Mouse (Mus musculus) embryonic facial prominence, embryonic 11.5 days (tissue): ENCODE measurements around the gene Nmnat2. TPM values are rescaled to one million over a fixed set of nuclear protein-coding genes. Genes with fewer than 3 reads are reported as not detected.

ENCODE experiments used
- ATAC-seq: fragments of 200-750 bp; cut with Nextera tagmentation; replicated peaks from 2 replicates; pipeline ENCODE4 v1.8.0; 2017; ENCODE audit warnings: low read depth; ENCODE audit not compliant: insufficient number of reproducible peaks, low FRiP score, low TSS enrichment
- DNase-seq: peaks from one replicate; pipeline ENCODE4 v3.0.0-alpha.2; 2015; ENCODE audit warnings: low spot score
- H3K27ac ChIP-seq: fragments of 300-500 bp; sonication (generic); replicated peaks from 2 replicates; pipeline ENCODE4 v1.5.1; 2014; ENCODE audit warnings: mild to moderate bottlenecking, low read depth, low read length, control low read depth
- H3K27me3 ChIP-seq: fragments of 300-500 bp; sonication (generic); 2 replicates; pipeline ENCODE4 v1.6.1; 2014; ENCODE audit warnings: mild to moderate bottlenecking, low read length, moderate library complexity, mixed read lengths; ENCODE audit not compliant: control insufficient read depth, insufficient read depth
- H3K36me3 ChIP-seq: fragments of 300-500 bp; sonication (generic); replicated peaks from 2 replicates; pipeline ENCODE4 v1.6.1; 2014; ENCODE audit warnings: low read depth, mild to moderate bottlenecking, low read length, moderate library complexity, mixed read lengths; ENCODE audit not compliant: control insufficient read depth, insufficient read depth
- H3K4me1 ChIP-seq: fragments of 300-500 bp; sonication (generic); 2 replicates; pipeline ENCODE4 v1.6.1; 2014; ENCODE audit warnings: low read length, mixed read lengths; ENCODE audit not compliant: control insufficient read depth, insufficient read depth
- H3K4me2 ChIP-seq: fragments of 300-500 bp; sonication (generic); 2 replicates; pipeline ENCODE4 v1.6.1; 2014; ENCODE audit warnings: low read depth, mild to moderate bottlenecking, control low read depth, low read length, moderate library complexity
- H3K4me3 ChIP-seq: fragments of 300-500 bp; sonication (generic); 2 replicates; pipeline ENCODE4 v1.5.1; 2014; ENCODE audit warnings: low read depth, low read length, control low read depth
- H3K9ac ChIP-seq: fragments of 300-500 bp; sonication (generic); replicated peaks from 2 replicates; pipeline ENCODE4 v1.6.1; 2014; ENCODE audit warnings: mild to moderate bottlenecking, control low read depth, low read length
- H3K9me3 ChIP-seq: fragments of 300-500 bp; sonication (generic); replicated peaks from 2 replicates; pipeline ENCODE4 v1.6.1; 2016; ENCODE audit warnings: mild to moderate bottlenecking, low read length, inconsistent platforms, mixed read lengths; ENCODE audit not compliant: control insufficient read depth
- WGBS: fragments of 180-500 bp; shearing (Covaris S2); extraction: QIAGEN DNeasy Blood & Tissue Kit; methylation state at CpG from one replicate; pipeline ENCODE4 v1.1.7; 2014; 5-methylcytosine and 5-hydroxymethylcytosine counted together
- polyA plus RNA-seq: library from polyadenylated mRNA; unstranded; fragments of >200 nt; fragmentation: Nextera tagmentation; extraction: Ambion mirVana; gene quantifications from 2 replicates; pipeline ENCODE4 v1.2.1, GENCODE M21; 2014

The Nmnat2 gene
- polyA plus RNA-seq, 1 experiment from 2014 or later: 4.3 TPM

DNA sequence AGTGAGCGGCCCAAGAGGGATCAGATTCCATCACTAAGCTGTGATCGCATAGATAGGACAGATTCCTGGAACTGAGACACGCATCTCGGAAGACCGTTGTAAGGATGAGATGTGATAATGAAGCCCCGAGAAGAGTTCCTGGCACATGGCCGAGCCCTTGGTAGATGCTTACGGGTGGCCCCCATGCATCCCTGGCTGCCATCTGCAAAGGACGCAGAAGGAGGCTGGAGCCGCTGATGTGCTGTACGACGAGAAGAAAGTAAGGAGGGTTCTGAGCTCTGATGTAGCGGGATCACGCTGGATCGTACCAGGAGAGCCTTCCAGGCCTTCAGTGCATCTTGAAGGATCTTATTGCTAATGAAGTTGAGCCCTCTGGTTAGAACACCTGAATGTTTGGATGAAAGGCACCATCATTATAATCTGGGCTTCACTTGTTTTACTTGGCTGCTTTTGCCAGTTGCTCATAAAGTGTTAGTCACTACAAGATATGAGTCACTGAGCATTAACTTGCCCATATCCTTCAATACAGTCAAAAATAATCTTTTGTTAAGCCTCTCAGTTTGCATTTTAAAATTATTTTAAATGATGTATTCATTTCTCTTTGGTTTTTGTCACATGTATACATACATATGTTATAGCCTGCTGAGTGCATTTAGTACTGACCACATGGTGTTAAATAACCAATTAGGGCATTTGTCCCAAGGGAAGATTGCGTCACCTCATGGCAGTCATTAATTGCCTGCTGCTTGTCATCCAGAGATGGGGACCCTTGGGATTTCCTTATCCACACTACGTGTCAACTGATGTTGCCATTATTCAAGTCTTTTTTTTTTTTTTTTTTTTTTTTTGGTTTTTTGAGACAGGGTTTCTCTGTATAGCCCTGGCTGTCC, 147.7 kb downstream of the Nmnat2 start:
- DNase-seq (no peak), ATAC-seq (no peak)
- Histone ChIP-seq H3K27me3 (no peaks in the 10 kb centered on the region), H3K9me3 (no peaks in the 10 kb centered on the region), H3K4me1 (peaks cover 2% of the 10 kb centered on the region; the same call in 1 of the 2 replicates), H3K4me2 (no peak overlapping the region), H3K27ac (no peak overlapping the region), H3K4me3 (no peak overlapping the region), H3K36me3 (no peaks in the 10 kb centered on the region), H3K9ac (no peak overlapping the region)
- 93% methylated on average over 17 of the region's 17 CpGs for WGBS

DNA sequence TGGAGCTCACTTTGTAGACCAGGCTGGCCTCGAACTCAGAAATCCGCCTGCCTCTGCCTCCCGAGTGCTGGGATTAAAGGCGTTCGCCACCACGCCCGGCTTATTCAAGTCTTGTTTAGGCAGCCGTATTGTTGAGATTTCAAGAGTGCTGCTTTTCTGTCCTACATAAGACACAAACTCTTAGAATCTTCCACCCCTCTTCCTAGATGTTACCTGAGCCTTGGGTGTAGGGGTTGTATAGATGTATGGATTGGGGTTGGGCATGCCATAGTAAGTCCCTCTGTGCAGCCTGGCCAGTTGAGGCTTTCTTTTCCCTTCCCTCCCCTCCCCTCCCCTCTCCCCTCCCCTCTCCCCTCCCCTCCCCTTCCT, 148.4 kb downstream of the Nmnat2 start:
- whole genome bisulfite sequencing: 97% methylated on average over 7 of the region's 8 CpGs
- peaks cover 2% of the 10 kb centered on the region; the same call in 1 of the 2 replicates for H3K4me1 ChIP-seq
- DNase-seq (no peak), ATAC-seq (no peak)
- no peak overlapping the region for H3K4me3 ChIP-seq
- no peak overlapping the region for H3K27ac ChIP-seq
- no peaks in the 10 kb centered on the region for H3K27me3 ChIP-seq
- H3K36me3 ChIP-seq: no peaks in the 10 kb centered on the region
- H3K9me3 ChIP-seq: no peaks in the 10 kb centered on the region
- H3K4me2 ChIP-seq: no peak overlapping the region
- H3K9ac ChIP-seq: no peak overlapping the region

DNA sequence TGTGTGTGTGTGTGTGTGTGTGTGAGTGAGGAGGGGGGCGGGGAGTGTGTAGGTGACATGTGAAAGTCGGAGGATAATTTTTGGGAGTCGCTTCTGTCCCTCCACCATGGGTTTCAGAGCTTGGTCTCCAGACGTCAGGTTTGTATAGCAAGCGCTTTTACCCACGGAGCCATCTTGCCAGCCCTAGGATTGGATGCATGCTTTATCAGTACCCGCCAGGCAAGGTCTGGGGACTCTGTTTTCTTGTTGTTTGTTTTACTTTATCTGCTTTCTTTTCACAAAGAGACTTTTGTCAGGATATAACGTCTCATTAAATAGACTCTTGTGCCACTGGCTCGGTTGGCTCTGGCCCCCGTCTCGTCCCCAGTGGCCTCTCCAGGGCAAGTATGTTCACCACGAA, 150.0 kb downstream of the Nmnat2 start:
- 69% methylated on average over 12 of the region's 12 CpGs for WGBS
- Histone ChIP-seq H3K4me3 (no peak overlapping the region), H3K27ac (no peak overlapping the region), H3K9ac (no peak overlapping the region), H3K27me3 (no peaks in the 10 kb centered on the region), H3K36me3 (no peaks in the 10 kb centered on the region), H3K4me1 (peaks cover 2% of the 10 kb centered on the region; the same call in 1 of the 2 replicates), H3K4me2 (no peak overlapping the region), H3K9me3 (no peaks in the 10 kb centered on the region)
- ATAC-seq: no peak
- no peak for DNase-seq

DNA sequence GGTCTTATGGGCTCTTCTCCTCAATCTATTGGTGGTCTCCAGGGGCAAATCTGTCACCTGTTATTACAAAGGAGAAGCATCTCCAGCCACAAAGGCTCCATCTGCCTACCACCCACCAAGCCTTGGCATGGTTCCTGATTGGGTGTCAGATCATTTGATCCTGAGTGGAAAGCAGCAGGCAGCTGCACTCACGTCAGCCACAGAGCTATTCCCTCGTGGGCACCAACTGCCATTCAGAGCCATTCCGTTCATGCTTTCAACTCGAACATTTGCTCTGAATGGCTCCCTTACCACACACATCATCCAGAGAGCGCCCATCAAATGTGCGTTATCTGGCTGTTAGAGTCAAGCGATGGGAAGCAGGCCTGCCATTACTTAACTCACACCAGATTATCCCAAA, 153.1 kb downstream of the Nmnat2 start:
- Histone ChIP-seq H3K4me1 (no peaks in the 10 kb centered on the region), H3K9ac (no peak overlapping the region), H3K4me3 (no peak overlapping the region), H3K36me3 (no peaks in the 10 kb centered on the region), H3K27me3 (no peaks in the 10 kb centered on the region), H3K4me2 (no peak overlapping the region), H3K27ac (no peak overlapping the region), H3K9me3 (no peaks in the 10 kb centered on the region)
- no peak for ATAC-seq
- 43% methylated on average over 7 of the region's 7 CpGs for WGBS
- no peak for DNase-seq

DNA sequence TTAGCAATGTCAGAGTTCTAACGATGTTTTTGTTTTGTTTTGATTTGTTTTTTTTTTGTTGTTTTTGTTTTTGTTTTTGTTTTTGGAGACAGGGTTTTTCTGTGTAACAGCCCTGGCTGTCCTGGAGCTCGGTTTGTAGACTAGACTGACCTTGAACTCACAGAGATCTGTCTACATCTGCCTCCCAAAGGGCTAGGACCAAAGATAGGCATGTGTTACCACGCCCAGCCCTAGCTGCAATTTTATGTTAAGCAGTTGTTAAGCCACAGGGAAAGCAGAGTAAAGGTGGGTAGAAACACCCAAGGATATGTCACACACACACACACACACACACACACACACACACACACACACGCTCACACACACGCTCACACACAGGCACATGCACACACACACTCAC, 154.6 kb downstream of the Nmnat2 start:
- no peaks in the 10 kb centered on the region for H3K27me3 ChIP-seq
- ATAC-seq: no peak
- WGBS: 81% methylated on average over 5 of the region's 5 CpGs

DNA sequence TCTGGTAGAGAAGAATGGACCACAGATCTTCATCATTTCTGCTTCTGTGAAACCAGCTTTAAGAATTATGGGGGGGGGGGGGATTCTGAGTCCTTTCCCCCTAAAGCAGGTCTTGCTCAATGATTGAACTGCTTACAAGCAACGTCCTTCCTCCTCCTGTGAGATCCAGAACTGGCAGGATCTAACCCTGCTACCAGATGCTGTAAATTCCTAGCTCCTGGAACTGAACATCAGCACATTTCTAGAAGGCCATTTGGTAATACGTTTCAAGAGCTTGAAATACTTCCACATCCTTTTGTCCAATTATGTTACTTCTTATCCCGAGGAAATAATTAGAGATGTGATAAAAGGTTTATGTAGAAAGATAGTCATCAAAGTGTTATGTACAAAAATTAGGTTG, 155.0 kb downstream of the Nmnat2 start:
- H3K4me1 ChIP-seq: no peaks in the 10 kb centered on the region
- H3K36me3 ChIP-seq: no peaks in the 10 kb centered on the region
- ATAC-seq (no peak), DNase-seq (no peak)
- no peaks in the 10 kb centered on the region for H3K27me3 ChIP-seq
- H3K4me3 ChIP-seq: no peak overlapping the region
- H3K4me2 ChIP-seq: no peak overlapping the region
- no peaks in the 10 kb centered on the region for H3K9me3 ChIP-seq
- 68% methylated on average over 3 of the region's 3 CpGs for WGBS
- no peak overlapping the region for H3K9ac ChIP-seq
- H3K27ac ChIP-seq: no peak overlapping the region

More for the DNA sequence above, 154.6 kb downstream of the Nmnat2 start:
- no peaks in the 10 kb centered on the region for H3K9me3 ChIP-seq
- no peak overlapping the region for H3K4me2 ChIP-seq
- H3K36me3 ChIP-seq: no peaks in the 10 kb centered on the region
- no peak for DNase-seq
- no peak overlapping the region for H3K27ac ChIP-seq
- H3K4me1 ChIP-seq: no peaks in the 10 kb centered on the region
- no peak overlapping the region for H3K9ac ChIP-seq
- H3K4me3 ChIP-seq: no peak overlapping the region

DNA sequence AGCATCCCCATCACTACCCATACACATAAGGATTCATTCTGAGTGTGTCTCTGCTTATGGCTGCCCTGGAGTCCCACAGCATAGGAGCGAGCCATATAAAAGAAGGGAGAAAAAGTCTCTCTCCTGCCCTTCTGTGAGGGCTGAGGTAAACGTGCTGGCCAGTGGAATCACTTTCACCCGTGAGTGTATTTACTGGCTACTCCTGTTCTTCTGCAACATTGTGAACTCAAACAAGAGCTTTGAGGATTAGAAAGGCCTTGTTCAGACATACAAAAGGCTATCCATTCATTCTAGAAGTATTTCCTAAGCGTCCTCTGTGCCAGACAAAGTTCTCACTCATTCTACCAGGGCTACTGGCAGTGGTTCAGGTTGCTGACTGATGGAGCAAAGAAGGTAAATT, 156.8 kb downstream of the Nmnat2 start:
- Histone ChIP-seq H3K4me2 (no peak overlapping the region), H3K27me3 (no peaks in the 10 kb centered on the region), H3K27ac (no peak overlapping the region), H3K9ac (no peak overlapping the region), H3K9me3 (no peaks in the 10 kb centered on the region), H3K4me3 (no peak overlapping the region), H3K4me1 (no peaks in the 10 kb centered on the region), H3K36me3 (no peaks in the 10 kb centered on the region)
- ATAC-seq (no peak), DNase-seq (no peak)
- WGBS: 74% methylated on average over 4 of the region's 4 CpGs

DNA sequence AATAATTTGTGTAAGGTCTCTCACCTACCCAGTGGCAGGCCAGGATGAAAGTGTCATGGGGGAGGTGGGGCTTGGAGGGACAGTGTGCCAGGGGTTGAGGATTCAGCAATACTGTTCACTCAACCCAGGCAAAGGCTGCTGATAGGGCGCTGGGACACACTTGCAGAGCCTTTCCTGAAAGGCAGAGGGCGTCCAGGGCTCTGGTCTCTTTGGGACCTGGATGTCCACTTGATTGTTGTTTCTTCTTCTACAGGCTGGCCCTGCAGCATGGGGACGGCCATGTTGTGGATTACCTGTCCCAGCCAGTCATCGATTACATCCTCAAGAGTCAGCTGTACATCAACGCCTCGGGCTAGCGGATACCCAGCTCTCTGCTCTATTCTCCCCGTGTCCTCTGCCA, 160.5 kb downstream of the Nmnat2 start:
- ATAC-seq: no peak
- no peaks in the 10 kb centered on the region for H3K27me3 ChIP-seq
- DNase-seq: no peak

More for the DNA sequence above, 160.5 kb downstream of the Nmnat2 start:
- H3K9me3 ChIP-seq: no peaks in the 10 kb centered on the region
- no peak overlapping the region for H3K9ac ChIP-seq
- no peaks in the 10 kb centered on the region for H3K4me1 ChIP-seq
- 89% methylated on average over 8 of the region's 8 CpGs for WGBS
- no peaks in the 10 kb centered on the region for H3K36me3 ChIP-seq
- H3K4me3 ChIP-seq: no peak overlapping the region
- H3K27ac ChIP-seq: no peak overlapping the region
- H3K4me2 ChIP-seq: no peak overlapping the region
